17 mouse cellular contexts compared by ENCODE assay signal in the genomic region with DNA sequence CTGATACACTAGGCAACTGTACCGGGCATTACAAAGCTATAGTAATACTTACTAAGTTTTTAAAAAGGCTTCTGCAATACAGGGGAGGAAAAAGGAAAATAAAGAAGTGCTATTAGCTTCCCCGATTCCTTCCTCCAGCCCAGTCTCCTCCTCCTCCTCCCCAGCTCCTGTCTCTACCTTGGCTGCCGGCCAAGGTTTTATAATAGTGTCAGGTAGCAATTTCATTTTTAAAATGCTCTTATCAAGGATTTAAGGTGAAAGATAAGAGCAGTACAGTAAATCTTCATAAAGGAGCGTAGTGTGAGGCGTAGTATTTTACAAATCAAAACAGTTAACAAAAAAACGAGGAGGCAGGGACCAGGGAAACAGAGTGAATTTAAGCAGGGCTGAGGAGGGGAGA.
DNase-seq lines count a peak whose midpoint lies in the region; ATAC-seq lines count a peak whose summit lies in the region.
"Had no signal": no experiment of that assay in that cellular context is flagged by ENCODE, and none has a peak within 500 bp of the region (broad histone marks: within the 10 kb centered on the region; RNA-seq: fewer than 3 reads in every experiment).

No protein-coding gene starts in this region.

- 0 out of 2 replicates have a peak overlapping the region, but pooled peaks have one; percentile 1 for H3K4me2 ChIP-seq in heart, embryonic 14.5 days (ENCODE audit: low read length)
- H3K4me2 ChIP-seq in heart, embryonic 12.5 days, result no peak overlapping the region
- H3K4me2 ChIP-seq in neural tube, embryonic 13.5 days, result no peak overlapping the region
- H3K4me2 ChIP-seq in neural tube, embryonic 15.5 days, result no peak overlapping the region
- H3K4me2 ChIP-seq in intestine, embryonic 16.5 days (ENCODE audit: low read depth, low read length), result peak overlapping the region; percentile 32; the same call in 1 of the 2 replicates
- H3K4me2 ChIP-seq in stomach, embryonic 16.5 days (ENCODE audit: low read depth, low read length), result 0 out of 2 replicates have a peak overlapping the region, but pooled peaks have one; percentile 6
- H3K4me2 ChIP-seq: liver, embryonic 12.5 days; lung, embryonic 15.5 days had no signal

- 0 out of 2 replicates have a peak, but pooled peaks cover 4% of the 10 kb centered on the region for H3K36me3 ChIP-seq in heart, embryonic 14.5 days (ENCODE audit: control insufficient read depth, insufficient read depth, low read length)
- H3K36me3 ChIP-seq in heart, embryonic 12.5 days, result peaks cover 10% of the 10 kb centered on the region
- H3K36me3 ChIP-seq in neural tube, embryonic 13.5 days, result no peaks in the 10 kb centered on the region
- H3K36me3 ChIP-seq in neural tube, embryonic 15.5 days, result no peaks in the 10 kb centered on the region
- H3K36me3 ChIP-seq in intestine, embryonic 16.5 days (ENCODE audit: control insufficient read depth, insufficient read depth, low read length), result no peaks in the 10 kb centered on the region
- no peaks in the 10 kb centered on the region for H3K36me3 ChIP-seq in stomach, embryonic 16.5 days (ENCODE audit: control insufficient read depth, insufficient read depth, low read length)
- H3K36me3 ChIP-seq: lung, embryonic 15.5 days had no signal

- no peak overlapping the region for H3K4me3 ChIP-seq in heart, embryonic 14.5 days (ENCODE audit: control insufficient read depth in 1 of 2, insufficient read depth in 1 of 2, low read depth in 1 of 2, low read length in 2 of 2)
- no peak overlapping the region for H3K4me3 ChIP-seq in heart, embryonic 12.5 days
- H3K4me3 ChIP-seq in neural tube, embryonic 13.5 days, result no peak overlapping the region
- H3K4me3 ChIP-seq in neural tube, embryonic 15.5 days (replicated peaks), result no peak overlapping the region
- 0 out of 2 replicates have a peak overlapping the region, but pooled peaks have one; percentile 11 for H3K4me3 ChIP-seq in intestine, embryonic 16.5 days (ENCODE audit: low read length)
- H3K4me3 ChIP-seq in stomach, embryonic 16.5 days (replicated peaks; ENCODE audit: low read length), result no peak overlapping the region
- H3K4me3 ChIP-seq: liver, embryonic 12.5 days; lung, embryonic 15.5 days had no signal

- H3K9me3 ChIP-seq in heart, embryonic 14.5 days (ENCODE audit: control insufficient read depth, low read length), result no peaks in the 10 kb centered on the region
- H3K9me3 ChIP-seq in heart, embryonic 12.5 days (replicated peaks), result no peaks in the 10 kb centered on the region
- no peaks in the 10 kb centered on the region for H3K9me3 ChIP-seq in neural tube, embryonic 13.5 days
- H3K9me3 ChIP-seq in neural tube, embryonic 15.5 days (replicated peaks), result no peaks in the 10 kb centered on the region
- no peaks in the 10 kb centered on the region for H3K9me3 ChIP-seq in intestine, embryonic 16.5 days (ENCODE audit: control insufficient read depth, low read length)
- H3K9me3 ChIP-seq in stomach, embryonic 16.5 days (replicated peaks; ENCODE audit: control insufficient read depth, low read length), result no peaks in the 10 kb centered on the region
- H3K9me3 ChIP-seq: liver, embryonic 12.5 days; lung, embryonic 15.5 days had no signal

- H3K27me3 ChIP-seq in heart, embryonic 14.5 days (ENCODE audit: control insufficient read depth, insufficient read depth, low read length), result no peaks in the 10 kb centered on the region
- H3K27me3 ChIP-seq in heart, embryonic 12.5 days (replicated peaks), result no peaks in the 10 kb centered on the region
- no peaks in the 10 kb centered on the region for H3K27me3 ChIP-seq in neural tube, embryonic 13.5 days
- no peaks in the 10 kb centered on the region for H3K27me3 ChIP-seq in neural tube, embryonic 15.5 days (replicated peaks)
- H3K27me3 ChIP-seq in intestine, embryonic 16.5 days (replicated peaks; ENCODE audit: control insufficient read depth, insufficient read depth, low read length), result no peaks in the 10 kb centered on the region
- H3K27me3 ChIP-seq in stomach, embryonic 16.5 days (ENCODE audit: control insufficient read depth, insufficient read depth, low read length), result no peaks in the 10 kb centered on the region
- H3K27me3 ChIP-seq: liver, embryonic 12.5 days; lung, embryonic 15.5 days had no signal

- H3K27ac ChIP-seq in heart, embryonic 14.5 days (replicated peaks in 1 of 2; ENCODE audit: control insufficient read depth in 1 of 2, insufficient read depth in 1 of 2, low read depth in 2 of 2, low read length in 2 of 2), result peak overlapping the region in 1 of 2 experiments; percentile 30; a peak in 1 of 4 replicates
- no peak overlapping the region; the same call in 1 of the 2 replicates for H3K27ac ChIP-seq in heart, embryonic 12.5 days (ENCODE audit: poor library complexity, severe bottlenecking)
- peak overlapping the region; percentile 54 for H3K27ac ChIP-seq in neural tube, embryonic 13.5 days (replicated peaks)
- H3K27ac ChIP-seq in neural tube, embryonic 15.5 days (replicated peaks), result no peak overlapping the region; the same call in 1 of the 2 replicates
- no peak overlapping the region for H3K27ac ChIP-seq in intestine, embryonic 16.5 days (ENCODE audit: low read length)
- peak overlapping the region; percentile 17; the same call in 1 of the 2 replicates for H3K27ac ChIP-seq in stomach, embryonic 16.5 days (ENCODE audit: low read length)
- H3K27ac ChIP-seq: liver, embryonic 12.5 days; lung, embryonic 15.5 days had no signal

- ATAC-seq in heart, embryonic 14.5 days (ENCODE audit: insufficient number of reproducible peaks, insufficient read depth, low FRiP score, low read depth), result no peak
- ATAC-seq in heart, embryonic 12.5 days (ENCODE audit: insufficient number of reproducible peaks, low FRiP score), result no peak
- no peak for ATAC-seq in neural tube, embryonic 13.5 days (ENCODE audit: low read depth)
- no peak for ATAC-seq in neural tube, embryonic 15.5 days (ENCODE audit: low FRiP score)
- ATAC-seq in intestine, embryonic 16.5 days, result peak; percentile 43
- no peak for ATAC-seq in stomach, embryonic 16.5 days (ENCODE audit: insufficient read depth, low FRiP score)
- ATAC-seq: liver, embryonic 12.5 days had no signal

- DNase-seq in cerebellum, postnatal 25 days, result no peak
- DNase-seq in thymus, postnatal 36 days, result no peak
- DNase-seq: cerebellum, adult 11-12 months; heart, postnatal 14 days; kidney, adult 2 months; kidney, postnatal 4 days; left cerebral cortex, postnatal 4 days; right cerebral cortex, postnatal 25 days; thymus, adult 2 months had no signal

- H3K9ac ChIP-seq in heart, embryonic 14.5 days (ENCODE audit: low read length), result no peak overlapping the region
- no peak overlapping the region for H3K9ac ChIP-seq in heart, embryonic 12.5 days
- no peak overlapping the region for H3K9ac ChIP-seq in neural tube, embryonic 13.5 days
- H3K9ac ChIP-seq in neural tube, embryonic 15.5 days (replicated peaks), result no peak overlapping the region
- H3K9ac ChIP-seq in intestine, embryonic 16.5 days (ENCODE audit: low read depth, low read length), result no peak overlapping the region
- H3K9ac ChIP-seq in stomach, embryonic 16.5 days (ENCODE audit: low read length), result no peak overlapping the region
- H3K9ac ChIP-seq: liver, embryonic 12.5 days; lung, embryonic 15.5 days had no signal

- H3K4me1 ChIP-seq in heart, embryonic 14.5 days (ENCODE audit: control insufficient read depth in 2 of 2, insufficient read depth in 2 of 2, low read length in 2 of 2), result peaks cover 43 to 54% of the 10 kb centered on the region in 2 experiments
- peaks cover 74% of the 10 kb centered on the region for H3K4me1 ChIP-seq in heart, embryonic 12.5 days (replicated peaks)
- H3K4me1 ChIP-seq in neural tube, embryonic 13.5 days (replicated peaks), result peaks cover 88% of the 10 kb centered on the region
- H3K4me1 ChIP-seq in neural tube, embryonic 15.5 days, result peaks cover 68% of the 10 kb centered on the region
- peaks cover 38% of the 10 kb centered on the region for H3K4me1 ChIP-seq in intestine, embryonic 16.5 days (ENCODE audit: control insufficient read depth, insufficient read depth, low read length)
- peaks cover 28% of the 10 kb centered on the region for H3K4me1 ChIP-seq in stomach, embryonic 16.5 days (ENCODE audit: control insufficient read depth, insufficient read depth, low read length)

- WGBS in heart, embryonic 14.5 days, result 45% methylated on average over 6 of the region's 6 CpGs
- 59% methylated on average over 6 of the region's 6 CpGs for WGBS in heart, embryonic 12.5 days
- 64% methylated on average over 6 of the region's 6 CpGs for WGBS in neural tube, embryonic 13.5 days
- WGBS in neural tube, embryonic 15.5 days, result 56% methylated on average over 6 of the region's 6 CpGs
- WGBS in intestine, embryonic 16.5 days, result 44% methylated on average over 6 of the region's 6 CpGs
- WGBS in stomach, embryonic 16.5 days, result 41% methylated on average over 6 of the region's 6 CpGs

Comparison
In these comparisons a context has a peak if more than half of its experiments do, and no peak if none do; other contexts are left out.
1. H3K27ac ChIP-seq: peak in neural tube, embryonic 13.5 days (single experiment) and stomach, embryonic 16.5 days (single experiment); none in heart, embryonic 12.5 days (single experiment), neural tube, embryonic 15.5 days (single experiment) and intestine, embryonic 16.5 days (single experiment).
2. H3K4me2 ChIP-seq: peak in heart, embryonic 14.5 days (single experiment), intestine, embryonic 16.5 days (single experiment) and stomach, embryonic 16.5 days (single experiment); none in heart, embryonic 12.5 days (single experiment), neural tube, embryonic 13.5 days (single experiment) and neural tube, embryonic 15.5 days (single experiment).